Mouse (Mus musculus) forelimb bud, embryonic 11.5 days (tissue): ENCODE data around the gene D430041D05Rik.

Experiments
- DNase-seq: peaks from one replicate; pipeline ENCODE4 v3.0.0-alpha.2; 2012; ENCODE audit warnings: low read depth, low spot score

Gene D430041D05Rik

DNA sequence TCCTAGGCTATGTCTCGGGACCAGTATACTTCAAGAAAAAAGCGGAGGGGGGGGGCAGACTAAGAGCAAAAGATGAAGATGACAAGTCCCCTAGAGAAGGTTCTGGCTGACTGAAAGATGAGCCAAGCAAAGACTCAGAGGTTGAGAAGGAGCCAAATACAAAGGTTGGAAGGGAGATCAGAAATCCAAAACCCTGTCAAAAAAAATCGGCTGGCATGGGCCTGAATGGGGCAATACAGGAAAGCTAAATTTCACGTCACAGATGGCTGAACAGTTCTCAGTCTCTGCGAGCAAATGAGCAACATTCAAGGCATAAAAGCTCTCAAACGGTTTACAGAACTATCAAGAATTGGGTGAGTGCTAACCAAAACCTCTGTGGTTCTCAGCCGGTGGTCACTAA lies 2.5 kb downstream of the D430041D05Rik start:
- no peak for DNase-seq

DNA sequence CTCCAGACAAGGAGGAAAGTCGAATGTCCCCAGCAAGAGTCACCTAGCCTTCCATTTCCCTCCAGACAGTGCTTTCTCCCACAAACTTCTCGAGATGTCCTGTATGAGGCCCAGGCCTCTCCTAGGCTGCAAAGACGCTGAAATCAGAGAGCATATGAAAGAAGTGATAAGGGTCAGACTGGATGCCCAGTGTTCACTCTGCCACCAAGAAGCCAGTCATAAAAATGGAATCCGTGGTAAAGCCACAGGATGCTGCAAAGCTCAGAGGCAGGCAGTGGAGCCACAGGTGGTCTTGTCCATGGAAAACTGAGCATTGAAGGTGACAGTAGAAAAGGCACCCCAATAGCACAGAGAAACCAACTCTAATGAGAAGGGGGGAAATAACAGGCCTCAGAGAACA lies 2.9 kb downstream of the D430041D05Rik start:
- no peak for DNase-seq

DNA sequence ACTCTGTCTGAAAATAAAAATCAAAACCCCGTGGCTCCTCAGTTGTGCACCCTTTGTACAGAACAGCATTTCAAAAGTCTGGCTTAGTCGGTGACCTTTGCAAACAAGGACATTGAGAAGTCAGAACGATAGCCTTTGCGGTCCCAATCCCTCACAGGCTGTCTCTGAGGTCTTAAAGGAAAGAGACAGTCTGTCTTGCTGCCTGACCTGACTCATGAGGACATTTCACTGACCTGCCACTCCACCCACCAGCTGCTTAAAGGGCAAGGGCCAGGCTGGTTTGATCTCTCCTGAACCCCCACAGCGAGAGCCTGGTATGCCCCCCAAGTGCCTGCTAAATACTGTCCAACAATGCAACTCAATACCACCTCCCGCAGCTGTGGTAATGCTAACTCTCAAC lies 6.8 kb downstream of the D430041D05Rik start:
- DNase-seq: no peak

DNA sequence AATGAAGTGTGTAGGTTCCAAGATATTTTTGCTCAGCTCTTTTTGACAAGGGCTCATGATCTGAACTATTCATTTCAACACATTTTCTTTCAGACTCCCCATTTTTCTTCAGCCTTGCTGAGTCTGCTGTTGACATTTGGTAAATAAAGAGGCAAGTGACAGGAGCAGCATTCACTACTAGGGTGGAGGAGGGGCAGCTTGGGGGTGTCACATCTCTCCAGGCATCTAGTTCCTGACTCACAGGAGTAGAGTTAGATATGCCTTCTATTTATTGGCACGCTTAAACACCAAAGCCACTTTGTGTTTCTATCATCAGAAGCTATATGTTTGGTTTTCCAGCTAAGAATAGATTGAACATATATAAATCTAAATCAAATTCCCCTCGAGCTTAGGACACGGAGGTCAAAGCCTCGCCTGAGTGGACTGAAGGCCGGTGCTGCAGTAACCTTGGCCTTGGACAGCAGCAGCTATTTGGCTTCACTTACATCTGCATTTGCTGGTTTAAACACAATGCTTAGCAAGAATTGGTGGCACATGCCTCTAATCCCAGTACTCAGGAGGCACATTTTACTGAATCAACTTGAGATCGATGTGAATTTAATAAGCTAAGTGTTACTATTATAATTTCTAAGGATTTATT lies 12.0 kb downstream of the D430041D05Rik start:
- no peak for DNase-seq

DNA sequence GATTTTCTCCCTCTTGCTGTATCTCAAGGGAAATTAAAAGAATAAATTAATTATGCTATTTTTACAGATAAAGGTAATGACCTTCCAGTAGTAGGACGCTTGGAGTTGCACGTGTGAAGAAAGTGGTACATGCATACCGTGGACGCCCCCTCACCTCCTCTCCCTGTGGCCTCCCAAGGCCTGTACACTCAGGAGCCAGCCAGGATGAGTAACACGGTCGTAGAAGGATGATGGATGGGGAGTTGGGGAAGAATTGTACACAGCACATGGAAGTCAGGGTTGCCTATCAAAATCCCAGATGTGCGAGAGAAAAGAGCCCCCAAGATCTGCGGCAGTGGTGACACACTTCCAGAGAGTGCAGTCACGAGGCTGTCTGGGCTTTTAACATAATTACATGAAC lies 14.9 kb downstream of the D430041D05Rik start:
- DNase-seq: no peak

DNA sequence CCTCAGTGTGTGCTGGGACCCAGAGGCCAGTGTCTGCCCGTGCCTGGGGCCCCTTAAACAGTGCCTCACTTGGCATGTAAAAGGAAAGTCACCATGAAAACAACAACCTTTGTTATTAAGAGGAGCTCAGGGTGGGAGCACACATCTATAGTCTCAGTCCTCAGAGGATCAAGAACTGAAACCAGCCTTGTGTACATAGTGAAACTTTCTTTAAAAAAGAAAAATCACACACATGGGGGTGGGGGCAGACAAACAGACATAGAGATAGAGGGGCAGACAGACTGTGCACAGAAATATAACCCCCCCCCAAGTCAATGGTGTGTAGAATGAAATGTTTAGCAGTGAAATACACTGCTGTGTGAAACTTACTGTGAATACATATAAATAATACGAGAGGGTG lies 16.0 kb downstream of the D430041D05Rik start:
- DNase-seq: no peak

DNA sequence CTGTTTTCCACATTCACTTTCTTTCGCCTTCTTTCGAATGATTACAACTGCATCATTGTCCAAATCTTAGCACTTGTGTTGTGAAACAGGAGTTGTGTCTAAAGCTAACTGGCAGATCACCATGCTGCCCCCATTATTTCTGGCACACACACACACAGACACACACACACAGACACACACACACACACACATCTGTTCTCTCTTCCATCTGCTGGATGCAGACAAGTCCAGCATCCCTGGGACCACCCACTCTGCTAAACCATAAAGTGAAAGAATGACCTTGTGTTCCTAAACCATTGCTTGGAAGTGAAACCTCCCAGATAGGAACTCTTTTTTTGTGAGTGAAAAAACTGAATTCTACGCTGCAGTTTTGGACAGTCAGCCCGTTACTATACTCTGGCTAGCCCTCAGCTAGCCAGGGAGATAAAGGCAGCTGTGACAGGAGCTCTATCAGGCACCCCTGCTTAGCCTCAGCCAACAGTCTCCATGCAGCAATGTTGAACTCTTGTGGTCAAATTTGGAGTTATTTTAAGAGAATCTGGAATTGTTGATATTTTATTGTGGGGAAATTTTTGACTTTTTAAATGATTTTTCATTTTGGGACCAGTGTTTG lies 18.0 kb downstream of the D430041D05Rik start:
- DNase-seq: no peak

DNA sequence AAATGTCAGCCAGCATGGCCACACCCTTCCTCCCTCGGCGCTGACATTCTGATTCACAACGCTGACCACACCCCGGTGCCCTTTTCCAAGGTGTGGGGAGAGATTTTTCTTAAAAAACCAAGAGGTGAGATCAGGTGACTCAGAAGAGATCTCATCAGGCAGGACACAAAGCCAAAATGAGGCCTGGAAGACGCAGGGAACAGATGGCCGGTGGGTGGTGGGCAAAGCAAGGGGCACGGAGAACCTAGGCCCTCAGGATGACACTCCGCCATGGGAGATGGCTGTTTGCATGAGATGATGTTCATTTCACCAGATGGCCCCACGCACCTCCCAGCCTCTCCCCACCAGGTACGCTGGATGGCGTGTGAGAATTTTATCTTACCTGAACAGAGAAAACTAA lies 21.6 kb downstream of the D430041D05Rik start:
- no peak for DNase-seq

DNA sequence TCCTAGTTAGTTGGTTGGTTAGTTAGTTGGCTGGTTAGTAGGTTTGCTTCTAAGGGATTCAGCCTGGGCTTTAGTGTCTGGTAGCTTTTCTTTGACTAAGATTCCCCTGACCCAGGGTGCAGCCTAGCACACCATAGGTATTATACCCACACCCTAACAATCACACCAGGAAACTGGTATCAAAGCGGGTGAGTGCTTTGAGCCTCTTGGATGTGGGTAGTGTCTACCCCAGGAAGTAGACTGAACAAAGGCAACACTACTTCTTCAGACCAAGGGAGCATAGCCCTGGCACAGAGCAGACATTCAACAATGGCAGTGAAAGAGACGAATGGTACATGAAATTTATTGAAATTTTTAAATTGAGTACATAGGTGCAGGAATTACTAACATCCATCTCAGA lies 24.9 kb downstream of the D430041D05Rik start:
- DNase-seq: no peak

DNA sequence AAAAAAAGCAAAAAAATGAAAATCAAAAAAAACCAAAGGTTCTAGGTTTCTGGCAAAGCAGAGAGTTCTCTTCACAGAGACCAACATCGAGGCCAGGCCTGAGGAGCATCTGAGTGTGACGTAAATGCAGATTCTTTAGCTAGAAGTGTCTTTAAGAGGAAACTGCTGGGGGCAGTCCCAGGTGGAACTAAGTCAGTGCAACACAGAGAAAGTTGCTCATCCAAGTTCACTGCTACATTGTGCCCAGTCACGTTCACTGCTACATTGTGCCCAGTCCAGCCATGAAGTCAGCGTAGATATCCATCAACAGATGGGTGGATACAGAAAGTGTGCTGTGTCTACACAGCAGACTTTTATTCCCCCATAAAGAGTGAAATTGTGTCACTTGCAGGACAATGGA lies 27.2 kb downstream of the D430041D05Rik start:
- DNase-seq: no peak

DNA sequence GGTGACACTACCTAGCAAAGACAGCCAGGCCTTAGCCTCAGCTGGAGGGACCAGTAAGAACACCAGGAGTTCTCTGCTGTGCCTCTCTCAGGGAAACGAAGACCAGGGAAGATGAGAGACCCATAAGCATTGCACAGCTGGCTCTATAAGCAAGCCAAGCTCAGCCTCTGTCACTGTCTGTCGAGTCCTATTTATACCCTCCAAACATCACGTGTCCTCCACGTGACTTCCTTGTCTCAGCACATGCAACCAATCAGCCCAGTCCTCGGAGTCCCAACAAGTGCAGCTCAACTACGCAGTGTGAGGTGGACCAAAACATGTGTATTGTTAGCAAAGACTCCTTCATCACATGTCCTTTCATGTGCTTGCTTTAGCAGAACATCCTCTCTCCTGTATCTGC lies 28.0 kb downstream of the D430041D05Rik start:
- no peak for DNase-seq

DNA sequence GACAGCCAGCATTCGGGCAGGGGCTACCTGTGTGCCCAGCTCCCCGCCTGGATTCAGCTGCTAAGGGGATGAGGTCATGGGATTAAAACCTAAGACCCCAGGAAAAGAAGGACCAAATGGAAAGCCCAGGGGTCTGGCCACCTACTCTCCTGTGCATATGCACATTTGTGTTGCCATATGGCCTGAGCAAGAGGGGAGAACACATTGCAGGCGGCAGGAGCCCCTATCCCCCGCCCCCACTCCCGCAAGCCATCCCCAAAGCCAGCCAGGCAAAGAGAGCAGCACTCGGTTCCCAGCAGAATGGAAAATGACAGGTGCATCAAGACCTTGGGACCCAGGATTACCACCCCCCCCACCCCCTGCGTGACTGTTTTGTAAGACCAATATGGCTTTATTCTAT lies 31.5 kb downstream of the D430041D05Rik start:
- DNase-seq: no peak

DNA sequence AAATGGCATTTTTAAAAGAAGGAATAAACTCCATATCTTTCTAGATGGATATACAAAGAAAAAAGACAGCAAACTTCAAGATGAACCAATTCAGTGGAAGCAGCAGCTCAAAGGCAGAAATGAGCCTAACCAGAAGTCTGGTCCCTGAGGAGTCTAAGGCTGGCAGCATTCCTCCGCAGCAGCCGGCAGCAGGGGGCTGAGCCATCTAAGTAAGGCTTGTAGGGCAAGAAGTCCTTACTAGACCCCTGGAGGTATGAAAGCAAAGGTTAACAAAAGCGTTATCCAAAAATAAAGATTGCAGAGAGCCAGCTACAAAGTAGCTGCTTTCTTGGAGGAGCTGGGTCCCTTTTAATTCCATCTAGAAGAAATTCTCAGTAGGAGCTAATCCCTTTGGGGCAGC lies 32.0 kb downstream of the D430041D05Rik start:
- DNase-seq: no peak

DNA sequence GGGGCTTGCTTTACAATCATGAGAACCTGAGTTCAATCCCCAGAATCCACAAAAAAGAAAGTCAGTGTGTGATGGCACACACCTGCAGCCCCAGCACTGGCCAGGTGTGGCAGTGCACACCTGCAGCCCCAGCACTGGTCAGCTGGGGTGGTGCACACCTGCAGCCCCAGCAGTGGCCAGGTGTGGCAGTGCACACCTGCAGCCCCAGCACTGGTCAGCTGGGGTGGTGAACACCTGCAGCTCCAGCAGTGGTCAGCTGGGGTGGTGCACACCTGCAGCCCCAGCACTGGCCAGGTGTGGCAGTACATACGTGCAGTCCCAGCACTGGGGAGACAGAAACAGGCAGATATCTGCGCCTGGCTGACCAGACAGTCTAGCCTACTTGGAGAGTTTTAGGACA lies 32.8 kb downstream of the D430041D05Rik start:
- no peak for DNase-seq

DNA sequence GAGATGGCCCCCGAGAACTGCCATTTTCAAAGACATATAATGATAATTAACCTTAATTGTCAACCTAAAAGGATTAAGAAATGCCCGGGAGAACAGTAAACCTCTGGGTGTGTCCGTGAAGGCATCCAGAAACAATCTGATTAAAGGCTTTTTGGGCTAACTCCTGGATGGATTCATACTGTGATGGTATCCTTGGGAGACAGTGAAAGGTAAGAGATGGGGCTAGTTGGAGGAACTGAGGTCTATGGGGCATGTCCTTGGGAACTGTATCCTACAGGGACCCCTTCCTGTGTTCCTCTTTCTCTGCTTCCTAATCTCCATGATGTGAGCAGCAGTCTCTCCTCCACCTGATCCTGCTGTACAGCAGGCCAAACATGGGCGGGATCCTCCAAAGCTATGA lies 38.7 kb downstream of the D430041D05Rik start:
- DNase-seq: no peak

DNA sequence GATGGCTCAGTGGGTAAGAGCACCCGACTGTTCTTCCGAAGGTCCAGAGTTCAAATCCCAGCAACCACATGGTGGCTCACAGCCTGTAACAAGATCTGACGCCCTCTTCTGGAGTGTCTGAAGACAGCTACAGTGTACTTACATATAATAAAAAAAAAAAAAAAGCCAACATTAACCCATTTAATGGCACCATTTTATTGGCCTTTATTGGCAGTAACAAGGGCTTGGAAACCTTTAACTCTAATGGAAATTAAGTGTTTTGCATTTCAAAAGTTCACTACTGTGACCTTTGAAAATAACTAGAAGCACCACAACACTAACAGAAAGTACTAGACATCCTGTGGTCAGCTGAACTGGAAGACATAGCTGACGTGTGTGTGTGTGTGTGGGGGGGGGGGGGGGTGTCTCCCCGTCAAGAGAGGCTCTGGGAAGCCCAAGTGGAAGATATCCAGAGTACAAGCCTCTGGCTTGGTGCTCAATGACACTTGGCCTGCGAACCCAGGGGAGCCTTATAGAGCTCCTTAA lies 39.1 kb downstream of the D430041D05Rik start:
- no peak for DNase-seq

DNA sequence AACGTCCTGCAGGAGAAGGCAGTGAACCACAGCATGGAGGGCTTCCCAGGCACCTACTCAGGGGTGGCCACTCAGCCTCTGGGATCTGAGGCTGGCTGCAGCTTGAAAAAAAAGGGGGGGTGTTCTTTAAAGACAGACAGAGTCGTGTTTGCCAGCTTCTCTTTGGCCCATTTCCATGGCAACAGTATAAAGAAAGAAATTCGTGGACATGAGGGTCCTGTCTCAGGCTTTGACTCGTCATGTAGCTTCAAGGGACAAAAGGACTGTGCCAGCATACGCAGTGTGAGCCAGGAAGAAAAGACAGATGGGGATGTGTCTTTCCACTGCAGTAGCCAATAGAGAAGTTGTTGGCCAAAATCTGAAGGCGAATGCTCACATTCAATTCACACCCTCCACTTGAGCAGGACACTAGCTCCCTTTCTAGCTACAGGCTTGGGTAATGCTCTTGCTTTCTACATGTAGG lies 42.9 kb downstream of the D430041D05Rik start:
- no peak for DNase-seq

DNA sequence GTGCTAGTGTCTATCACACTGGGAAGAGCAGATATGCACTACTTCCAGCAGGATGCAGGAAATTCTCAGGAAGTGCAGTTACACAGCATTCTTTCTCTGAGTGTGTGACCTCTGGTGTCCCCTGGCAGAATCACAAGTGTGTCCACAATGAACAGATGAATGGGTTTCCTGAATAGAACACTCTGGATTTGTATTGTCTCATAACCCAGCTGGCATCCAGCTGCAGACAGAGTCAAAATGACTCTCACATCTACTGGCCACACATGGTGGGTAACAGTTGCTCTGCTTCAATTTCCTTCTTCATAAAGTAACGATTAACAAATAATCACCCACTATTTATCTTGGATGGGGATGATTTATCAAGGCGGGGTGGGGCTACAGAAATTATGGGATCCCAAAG lies 43.5 kb downstream of the D430041D05Rik start:
- no peak for DNase-seq

DNA sequence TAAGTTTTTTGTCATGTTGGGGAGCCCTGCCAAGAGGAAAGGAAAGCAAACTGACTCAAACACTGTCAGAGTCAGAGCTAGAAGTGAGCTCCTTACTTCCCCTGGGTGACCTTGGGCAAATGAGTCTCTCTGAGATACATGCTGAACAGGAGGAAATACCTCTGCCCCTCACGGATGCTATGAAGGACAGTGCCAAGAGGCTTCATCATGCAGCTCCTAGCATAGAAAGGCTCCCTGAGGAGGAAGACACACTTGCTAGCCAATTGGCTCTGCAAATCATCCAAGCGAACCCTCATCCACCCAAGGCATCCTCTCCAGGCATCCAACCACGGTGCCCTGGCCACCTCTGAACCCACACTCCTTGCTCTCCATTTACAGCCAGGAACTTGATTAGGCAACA lies 51.5 kb downstream of the D430041D05Rik start:
- no peak for DNase-seq

DNA sequence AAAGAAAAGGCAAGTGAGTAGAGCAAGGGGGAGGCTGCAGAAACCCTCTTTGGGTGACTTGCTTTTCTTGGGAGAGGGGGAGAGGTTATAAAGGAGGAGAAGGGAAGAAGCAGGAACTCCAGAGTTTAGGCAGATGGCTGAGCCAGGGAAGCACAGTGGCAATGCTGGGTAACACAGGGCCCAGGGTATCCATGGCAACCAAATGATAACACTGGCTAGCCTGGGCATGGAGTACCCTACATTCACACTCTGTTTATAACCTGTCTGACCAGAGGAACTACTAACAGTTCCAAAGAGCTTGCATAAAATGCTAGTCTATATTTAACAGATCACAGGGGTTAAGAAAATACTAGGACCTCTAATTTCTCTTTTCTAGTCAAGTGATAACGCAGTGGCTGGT lies 51.9 kb downstream of the D430041D05Rik start:
- no peak for DNase-seq

DNA sequence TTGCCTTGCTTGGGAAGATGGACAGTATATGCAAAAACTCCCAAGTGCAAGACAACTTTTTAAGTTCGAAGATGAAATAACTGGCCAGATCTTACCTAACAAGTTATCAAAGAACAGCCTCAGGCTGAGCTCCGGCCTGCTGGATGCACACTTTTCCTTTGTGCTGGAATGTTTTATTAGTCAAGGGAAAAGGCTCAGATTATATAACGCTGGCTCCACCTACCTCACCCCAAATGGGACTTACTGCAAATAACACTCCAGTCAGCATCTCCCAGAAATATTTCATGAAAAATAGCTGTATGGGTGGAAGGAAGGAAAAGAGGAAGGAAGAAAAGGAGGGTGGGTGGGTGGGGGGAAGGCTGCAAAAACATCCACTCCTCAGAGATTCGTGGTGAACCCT lies 54.3 kb downstream of the D430041D05Rik start:
- DNase-seq: no peak

DNA sequence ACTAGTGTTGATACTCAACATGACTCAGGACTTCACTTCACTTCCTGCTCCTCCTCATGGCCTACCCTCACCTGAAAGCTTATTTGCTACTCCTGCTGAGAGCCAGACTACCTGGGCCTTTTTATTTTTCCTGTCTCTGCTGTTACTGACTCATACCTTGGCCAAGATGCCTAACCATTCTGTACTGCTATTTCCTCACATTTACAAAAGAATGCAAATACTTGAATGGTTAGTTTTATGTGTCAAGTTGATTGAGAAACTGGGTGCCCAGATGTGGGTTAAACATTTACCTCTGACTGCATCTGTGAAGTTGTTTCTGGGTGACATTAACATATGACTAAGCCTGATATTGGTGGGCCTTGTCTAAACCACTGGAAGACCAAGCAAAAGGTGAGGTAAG lies 56.7 kb downstream of the D430041D05Rik start:
- DNase-seq: no peak

DNA sequence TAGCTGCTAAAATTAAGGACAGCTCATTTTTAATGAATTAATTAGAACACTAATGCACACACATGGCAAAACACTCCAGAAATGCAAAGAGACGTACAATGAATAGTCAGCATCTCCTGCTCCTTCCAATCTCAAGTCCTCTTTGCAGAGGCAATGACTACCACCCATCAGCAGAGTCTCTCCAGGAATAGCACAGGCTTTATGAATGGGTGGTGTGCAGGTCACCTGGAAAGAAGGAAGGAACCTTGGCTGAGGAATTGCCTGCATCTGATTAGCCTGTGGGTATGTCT lies 58.7 kb downstream of the D430041D05Rik start:
- no peak for DNase-seq
